Mouse (Mus musculus): Measurements from ENCODE around the gene Pik3cd. TPM values are rescaled to one million over a fixed set of nuclear protein-coding genes. Genes with fewer than 3 reads are reported as not detected.

Gene Pik3cd
- polyA plus RNA-seq, 1 experiment, result 88.3 TPM

- WGBS, result 89% methylated on average over 24 of the region's 24 CpGs
- H3K4me1 ChIP-seq (ENCODE audit: control insufficient read depth, insufficient read depth, low read length), result no peaks in the 10 kb centered on the region
- TF ChIP-seq POLR2A (IDR thresholded peaks at IDR 0.05; ENCODE audit: borderline replicate concordance, control insufficient read depth, low read depth, low read length), result no peak
- H3K4me3 ChIP-seq (replicated peaks; ENCODE audit: control insufficient read depth, low read depth, low read length), result no peak overlapping the region
- H3K27ac ChIP-seq (ENCODE audit: control insufficient read depth, insufficient read depth, low read depth, low read length, poor library complexity), result no peak overlapping the region
These were observed 20.0 kb upstream of the Pik3cd start for GRCm38 (mm10) chr4:149722104-149723020.

- Histone ChIP-seq H3K27ac (ENCODE audit: control insufficient read depth, insufficient read depth, low read depth, low read length, poor library complexity) (no peak overlapping the region), H3K4me3 (replicated peaks; ENCODE audit: control insufficient read depth, low read depth, low read length) (no peak overlapping the region), H3K4me1 (ENCODE audit: control insufficient read depth, insufficient read depth, low read length) (no peaks in the 10 kb centered on the region)
- no peak for TF ChIP-seq CTCF (IDR thresholded peaks at IDR 0.05; ENCODE audit: control insufficient read depth, insufficient read depth, low read length)
- no peak for TF ChIP-seq POLR2A (IDR thresholded peaks at IDR 0.05; ENCODE audit: borderline replicate concordance, control insufficient read depth, low read depth, low read length)
- 79% methylated on average over 8 of the region's 8 CpGs for WGBS
These were observed 18.8 kb upstream of the Pik3cd start for GRCm38 (mm10) chr4:149721163-149721562.

GRCm38 (mm10) chr4:149719686-149720085, 17.3 kb upstream of the Pik3cd start:
- TF ChIP-seq CTCF (IDR thresholded peaks at IDR 0.05; ENCODE audit: control insufficient read depth, insufficient read depth, low read length) (peak; percentile 46), POLR2A (IDR thresholded peaks at IDR 0.05; ENCODE audit: borderline replicate concordance, control insufficient read depth, low read depth, low read length) (no peak)
- 79% methylated on average over 6 of the region's 6 CpGs for WGBS
- Histone ChIP-seq H3K4me3 (replicated peaks; ENCODE audit: control insufficient read depth, low read depth, low read length) (no peak overlapping the region), H3K27ac (ENCODE audit: control insufficient read depth, insufficient read depth, low read depth, low read length, poor library complexity) (no peak overlapping the region), H3K4me1 (ENCODE audit: control insufficient read depth, insufficient read depth, low read length) (no peaks in the 10 kb centered on the region)

- Histone ChIP-seq H3K4me3 (replicated peaks; ENCODE audit: control insufficient read depth, low read depth, low read length) (no peak overlapping the region), H3K27ac (ENCODE audit: control insufficient read depth, insufficient read depth, low read depth, low read length, poor library complexity) (no peak overlapping the region), H3K4me1 (ENCODE audit: control insufficient read depth, insufficient read depth, low read length) (peaks cover 1% of the 10 kb centered on the region; the same call in 1 of the 2 replicates)
- TF ChIP-seq POLR2A (IDR thresholded peaks at IDR 0.05; ENCODE audit: borderline replicate concordance, control insufficient read depth, low read depth, low read length) (no peak), CTCF (IDR thresholded peaks at IDR 0.05; ENCODE audit: control insufficient read depth, insufficient read depth, low read length) (no peak)
- WGBS, result 76% methylated on average over 3 of the region's 3 CpGs
These were observed 12.2 kb upstream of the Pik3cd start for GRCm38 (mm10) chr4:149714542-149714941.

- 41% methylated on average over 7 of the region's 7 CpGs for WGBS
These were observed 9.6 kb upstream of the Pik3cd start for GRCm38 (mm10) chr4:149711955-149712354.

GRCm38 (mm10) chr4:149711485-149711884, 9.1 kb upstream of the Pik3cd start:
- TF ChIP-seq CTCF (IDR thresholded peaks at IDR 0.05; ENCODE audit: control insufficient read depth, insufficient read depth, low read length) (no peak), POLR2A (IDR thresholded peaks at IDR 0.05; ENCODE audit: borderline replicate concordance, control insufficient read depth, low read depth, low read length) (no peak)
- WGBS, result 85% methylated on average over 5 of the region's 5 CpGs
- Histone ChIP-seq H3K4me1 (ENCODE audit: control insufficient read depth, insufficient read depth, low read length) (peaks cover 1% of the 10 kb centered on the region; the same call in 1 of the 2 replicates), H3K27ac (ENCODE audit: control insufficient read depth, insufficient read depth, low read depth, low read length, poor library complexity) (no peak overlapping the region), H3K4me3 (replicated peaks; ENCODE audit: control insufficient read depth, low read depth, low read length) (no peak overlapping the region)

More at GRCm38 (mm10) chr4:149711955-149712354, 9.6 kb upstream of the Pik3cd start:
- peaks cover 1% of the 10 kb centered on the region; the same call in 1 of the 2 replicates for H3K4me1 ChIP-seq (ENCODE audit: control insufficient read depth, insufficient read depth, low read length)
- TF ChIP-seq CTCF (IDR thresholded peaks at IDR 0.05; ENCODE audit: control insufficient read depth, insufficient read depth, low read length) (peak; percentile 75), POLR2A (IDR thresholded peaks at IDR 0.05; ENCODE audit: borderline replicate concordance, control insufficient read depth, low read depth, low read length) (no peak)
- H3K27ac ChIP-seq (ENCODE audit: control insufficient read depth, insufficient read depth, low read depth, low read length, poor library complexity), result no peak overlapping the region
- H3K4me3 ChIP-seq (replicated peaks; ENCODE audit: control insufficient read depth, low read depth, low read length), result no peak overlapping the region

DNA sequence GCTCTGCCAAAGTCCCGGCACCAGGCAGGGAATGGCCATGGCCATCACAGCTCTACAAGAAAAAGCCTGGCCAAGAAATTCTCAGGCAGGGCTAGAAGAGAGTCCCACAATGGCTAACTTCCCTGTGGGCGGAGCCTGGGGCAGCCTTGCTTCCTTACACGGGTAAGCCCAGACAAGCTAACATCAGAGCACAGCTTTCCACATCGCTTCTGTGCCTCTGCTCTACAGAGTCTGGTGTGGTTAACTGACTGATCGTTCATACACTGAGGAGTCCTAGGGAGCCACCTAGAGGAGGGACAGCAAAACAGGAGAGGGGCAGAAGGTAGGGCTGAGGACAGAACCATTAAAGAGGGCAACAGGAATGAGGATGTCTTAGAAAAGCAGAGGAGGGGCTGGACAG, 8.1 kb upstream of the Pik3cd start:
- Histone ChIP-seq H3K4me1 (ENCODE audit: control insufficient read depth, insufficient read depth, low read length) (peaks cover 4% of the 10 kb centered on the region; the same call in 1 of the 2 replicates), H3K4me3 (replicated peaks; ENCODE audit: control insufficient read depth, low read depth, low read length) (no peak overlapping the region), H3K27ac (ENCODE audit: control insufficient read depth, insufficient read depth, low read depth, low read length, poor library complexity) (peak overlapping the region; percentile 46; the same call in 1 of the 2 replicates)
- WGBS, result 13% methylated on average over 5 of the region's 5 CpGs
- TF ChIP-seq POLR2A (IDR thresholded peaks at IDR 0.05; ENCODE audit: borderline replicate concordance, control insufficient read depth, low read depth, low read length) (no peak), CTCF (IDR thresholded peaks at IDR 0.05; ENCODE audit: control insufficient read depth, insufficient read depth, low read length) (peak; percentile 91)

GRCm38 (mm10) chr4:149705941-149706340, 3.6 kb upstream of the Pik3cd start:
- 44% methylated on average over 8 of the region's 8 CpGs for WGBS
- Histone ChIP-seq H3K4me1 (ENCODE audit: control insufficient read depth, insufficient read depth, low read length) (peaks cover 14% of the 10 kb centered on the region; the same call in 1 of the 2 replicates), H3K4me3 (replicated peaks; ENCODE audit: control insufficient read depth, low read depth, low read length) (no peak overlapping the region), H3K27ac (ENCODE audit: control insufficient read depth, insufficient read depth, low read depth, low read length, poor library complexity) (no peak overlapping the region)
- TF ChIP-seq CTCF (IDR thresholded peaks at IDR 0.05; ENCODE audit: control insufficient read depth, insufficient read depth, low read length) (no peak), POLR2A (IDR thresholded peaks at IDR 0.05; ENCODE audit: borderline replicate concordance, control insufficient read depth, low read depth, low read length) (0 out of 2 replicates have a peak, but pooled peaks have one; percentile 15)
